Mouse (Mus musculus): ENCODE measurements at regions not wholly inside any gene's neighbourhood (a gene's known extent, or its start where the extent isn't known, plus 50 kb on each side); places are given as distances from the start of the nearest gene placed in this dataset.

- Histone ChIP-seq H3K9me3 (ENCODE audit: low read depth, low read length) (no peaks in the 10 kb centered on the region), H3K36me3 (ENCODE audit: insufficient read depth) (no peaks in the 10 kb centered on the region), H3K4me2 (no peak overlapping the region), H3K27me3 (ENCODE audit: insufficient read depth, low read length) (no peaks in the 10 kb centered on the region), H3K27ac (ENCODE audit: low read depth) (no peak overlapping the region), H3K4me3 (ENCODE audit: low read depth, low read length) (no peak overlapping the region), H3K4me1 (ENCODE audit: insufficient read depth) (no peaks in the 10 kb centered on the region), H3K9ac (no peak overlapping the region)
- ATAC-seq (ENCODE audit: insufficient read depth) (no peak), DNase-seq (no peak)
- TF ChIP-seq CTCF (IDR thresholded peaks at IDR 0.05; ENCODE audit: low read depth): no peak
- WGBS: 75% methylated on average over 2 of the region's 2 CpGs
These were observed 246.4 kb upstream of the Tet2 start for GRCm38 (mm10) chr3:133791361-133791760.

GRCm38 (mm10) chr3:133809007-133809552 lies 264.1 kb upstream of the Tet2 start:
- TF ChIP-seq CTCF (IDR thresholded peaks at IDR 0.05; ENCODE audit: low read depth): no peak
- Histone ChIP-seq H3K9ac (no peak overlapping the region), H3K27ac (ENCODE audit: low read depth) (no peak overlapping the region), H3K36me3 (ENCODE audit: insufficient read depth) (no peaks in the 10 kb centered on the region), H3K4me2 (no peak overlapping the region), H3K4me3 (ENCODE audit: low read depth, low read length) (no peak overlapping the region), H3K9me3 (ENCODE audit: low read depth, low read length) (no peaks in the 10 kb centered on the region), H3K27me3 (ENCODE audit: insufficient read depth, low read length) (no peaks in the 10 kb centered on the region), H3K4me1 (ENCODE audit: insufficient read depth) (no peaks in the 10 kb centered on the region)
- WGBS: 79% methylated on average over 1 of the region's 1 CpGs
- no peak for DNase-seq
- ATAC-seq (ENCODE audit: insufficient read depth): no peak

- H3K36me3 ChIP-seq (ENCODE audit: insufficient read depth): no peaks in the 10 kb centered on the region
- H3K9ac ChIP-seq: no peak overlapping the region
- no peak overlapping the region for H3K4me2 ChIP-seq
- H3K27me3 ChIP-seq (ENCODE audit: insufficient read depth, low read length): no peaks in the 10 kb centered on the region
- H3K27ac ChIP-seq (ENCODE audit: low read depth): no peak overlapping the region
- ATAC-seq (ENCODE audit: insufficient read depth) (no peak), DNase-seq (no peak)
- no peaks in the 10 kb centered on the region for H3K9me3 ChIP-seq (ENCODE audit: low read depth, low read length)
- H3K4me3 ChIP-seq (ENCODE audit: low read depth, low read length): no peak overlapping the region
- no peaks in the 10 kb centered on the region for H3K4me1 ChIP-seq (ENCODE audit: insufficient read depth)
- no peak for TF ChIP-seq CTCF (IDR thresholded peaks at IDR 0.05; ENCODE audit: low read depth)
- 62% methylated on average over 4 of the region's 4 CpGs for WGBS
These were observed 274.2 kb upstream of the Tet2 start for GRCm38 (mm10) chr3:133818966-133819700.

- ATAC-seq (ENCODE audit: insufficient read depth) (no peak), DNase-seq (no peak)
- no peak overlapping the region for H3K27ac ChIP-seq (ENCODE audit: low read depth)
- no peaks in the 10 kb centered on the region for H3K9me3 ChIP-seq (ENCODE audit: low read depth, low read length)
- 84% methylated on average over 2 of the region's 2 CpGs for WGBS
- H3K4me1 ChIP-seq (ENCODE audit: insufficient read depth): no peaks in the 10 kb centered on the region
- no peaks in the 10 kb centered on the region for H3K27me3 ChIP-seq (ENCODE audit: insufficient read depth, low read length)
- no peak overlapping the region for H3K4me2 ChIP-seq
- no peak overlapping the region for H3K4me3 ChIP-seq (ENCODE audit: low read depth, low read length)
- no peaks in the 10 kb centered on the region for H3K36me3 ChIP-seq (ENCODE audit: insufficient read depth)
- no peak overlapping the region for H3K9ac ChIP-seq
- no peak for TF ChIP-seq CTCF (IDR thresholded peaks at IDR 0.05; ENCODE audit: low read depth)
These were observed 288.9 kb upstream of the Tet2 start for GRCm38 (mm10) chr3:133833739-133834391.

GRCm38 (mm10) chr3:133834459-133834858 lies 289.5 kb upstream of the Tet2 start:
- no peak overlapping the region for H3K27ac ChIP-seq (ENCODE audit: low read depth)
- 83% methylated on average over 3 of the region's 3 CpGs for WGBS
- no peak overlapping the region for H3K4me2 ChIP-seq
- H3K4me1 ChIP-seq (ENCODE audit: insufficient read depth): no peaks in the 10 kb centered on the region
- H3K27me3 ChIP-seq (ENCODE audit: insufficient read depth, low read length): no peaks in the 10 kb centered on the region
- H3K9ac ChIP-seq: no peak overlapping the region
- DNase-seq (no peak), ATAC-seq (ENCODE audit: insufficient read depth) (no peak)
- no peaks in the 10 kb centered on the region for H3K9me3 ChIP-seq (ENCODE audit: low read depth, low read length)
- TF ChIP-seq CTCF (IDR thresholded peaks at IDR 0.05; ENCODE audit: low read depth): no peak
- no peaks in the 10 kb centered on the region for H3K36me3 ChIP-seq (ENCODE audit: insufficient read depth)
- no peak overlapping the region for H3K4me3 ChIP-seq (ENCODE audit: low read depth, low read length)

- H3K9me3 ChIP-seq (ENCODE audit: low read depth, low read length): no peaks in the 10 kb centered on the region
- ATAC-seq (ENCODE audit: insufficient read depth): no peak
- H3K36me3 ChIP-seq (ENCODE audit: insufficient read depth): no peaks in the 10 kb centered on the region
- H3K27ac ChIP-seq (ENCODE audit: low read depth): no peak overlapping the region
- H3K4me2 ChIP-seq: no peak overlapping the region
- no peak for TF ChIP-seq CTCF (IDR thresholded peaks at IDR 0.05; ENCODE audit: low read depth)
- no peak overlapping the region for H3K4me3 ChIP-seq (ENCODE audit: low read depth, low read length)
- H3K27me3 ChIP-seq (ENCODE audit: insufficient read depth, low read length): no peaks in the 10 kb centered on the region
- no peaks in the 10 kb centered on the region for H3K4me1 ChIP-seq (ENCODE audit: insufficient read depth)
- no peak for DNase-seq
- H3K9ac ChIP-seq: no peak overlapping the region
These were observed 301.4 kb upstream of the Tet2 start for GRCm38 (mm10) chr3:133846301-133846700.

- H3K9ac ChIP-seq: no peak overlapping the region
- H3K27me3 ChIP-seq (ENCODE audit: insufficient read depth, low read length): no peaks in the 10 kb centered on the region
- no peak for ATAC-seq (ENCODE audit: insufficient read depth)
- no peaks in the 10 kb centered on the region for H3K9me3 ChIP-seq (ENCODE audit: low read depth, low read length)
- no peaks in the 10 kb centered on the region for H3K4me1 ChIP-seq (ENCODE audit: insufficient read depth)
- no peak overlapping the region for H3K27ac ChIP-seq (ENCODE audit: low read depth)
- H3K4me3 ChIP-seq (ENCODE audit: low read depth, low read length): no peak overlapping the region
- no peaks in the 10 kb centered on the region for H3K36me3 ChIP-seq (ENCODE audit: insufficient read depth)
- H3K4me2 ChIP-seq: no peak overlapping the region
- 79% methylated on average over 2 of the region's 2 CpGs for WGBS
- no peak for TF ChIP-seq CTCF (IDR thresholded peaks at IDR 0.05; ENCODE audit: low read depth)
- no peak for DNase-seq
These were observed 329.4 kb upstream of the Tet2 start for GRCm38 (mm10) chr3:133874383-133874782.

All from lung, embryonic 14.5 days (tissue).